Mouse (Mus musculus) thymus, postnatal 4 days (tissue): ENCODE results near the gene Gli2.

Source experiments
- DNase-seq: peaks from one replicate; pipeline ENCODE4 v3.0.0; 2021

Gene Gli2

DNA sequence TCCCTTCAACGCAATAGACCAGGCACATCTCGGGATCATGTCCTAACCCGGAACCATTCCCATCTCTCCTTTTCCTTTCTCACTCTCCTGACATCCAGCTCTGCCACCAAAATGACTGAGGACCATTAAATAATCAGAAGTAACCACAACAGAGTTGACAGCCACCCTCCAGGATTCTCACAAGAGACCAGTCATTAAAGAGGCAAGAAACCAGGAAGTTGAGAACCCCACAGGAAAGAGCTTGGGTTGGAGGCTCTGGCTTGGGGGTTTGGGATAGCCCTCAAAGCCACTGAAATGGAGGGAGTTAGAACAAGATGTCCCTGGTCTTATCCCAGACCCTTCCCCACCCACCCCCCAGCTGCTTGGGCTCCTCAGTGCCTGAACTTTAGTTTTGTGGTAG is 265.9 kb downstream of the Gli2 start:
- no peak for DNase-seq
